Mouse (Mus musculus): ENCODE measurements around the gene Mms22l.
"Not testable (repeated sequence)": the region's sequence is repeated elsewhere in the genome, so short reads cannot be mapped to it uniquely, and the experiment has no call there.

The Mms22l gene

GRCm38 (mm10) chr4:24621422-24622187, 125.4 kb downstream of the Mms22l start:
- DNase-seq, result no peak

DNA sequence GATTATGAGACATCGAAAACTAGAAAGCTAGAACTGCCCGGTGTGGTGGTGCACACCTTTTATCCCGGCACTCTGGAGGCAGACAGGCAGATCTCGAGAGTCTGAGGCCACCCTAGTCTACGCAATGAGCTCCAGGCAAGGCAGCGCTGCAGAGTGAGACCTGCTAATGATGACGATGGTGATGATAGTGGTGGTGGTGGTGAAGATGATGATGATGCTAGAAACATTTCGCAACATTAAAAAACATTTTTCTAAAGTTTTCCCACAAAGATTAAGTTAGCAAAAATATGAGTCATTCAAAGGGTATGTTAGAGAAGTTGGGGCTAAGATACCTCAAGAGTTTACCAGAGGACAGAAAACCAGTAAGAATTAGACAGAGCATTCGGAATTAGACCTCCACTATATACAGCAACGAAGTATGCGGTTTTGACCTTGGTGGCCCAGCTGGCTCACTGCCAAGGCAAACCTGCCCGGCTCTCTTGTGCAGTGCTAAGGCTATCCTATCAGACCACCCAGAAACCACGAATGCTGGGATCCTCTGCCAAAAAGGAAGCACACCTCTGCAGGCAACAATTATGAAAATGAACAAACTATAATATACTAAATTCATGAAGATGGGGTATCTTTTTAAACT, 129.8 kb downstream of the Mms22l start:
- no peak for DNase-seq

GRCm38 (mm10) chr4:24626686-24627085, 130.4 kb downstream of the Mms22l start:
- no peak for DNase-seq

DNA sequence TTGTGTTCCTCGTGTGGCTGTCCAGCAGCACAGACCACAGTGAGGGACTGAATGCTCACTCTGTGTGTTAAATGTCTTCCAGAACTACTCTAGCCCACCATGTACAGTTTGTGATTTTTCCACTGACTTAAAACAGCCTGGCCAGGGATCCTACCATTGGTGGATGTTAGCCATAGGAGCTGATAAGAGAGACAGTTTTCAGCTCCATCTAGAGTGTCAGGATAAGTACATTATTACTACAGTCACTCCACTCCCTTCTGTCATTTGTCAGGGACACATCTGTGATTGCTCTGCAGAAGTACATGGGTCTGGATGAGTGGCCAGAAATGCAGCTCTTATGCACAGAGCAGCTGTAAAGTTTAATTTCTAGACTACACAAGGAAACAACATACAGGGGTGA, 131.6 kb downstream of the Mms22l start:
- DNase-seq, result no peak

DNA sequence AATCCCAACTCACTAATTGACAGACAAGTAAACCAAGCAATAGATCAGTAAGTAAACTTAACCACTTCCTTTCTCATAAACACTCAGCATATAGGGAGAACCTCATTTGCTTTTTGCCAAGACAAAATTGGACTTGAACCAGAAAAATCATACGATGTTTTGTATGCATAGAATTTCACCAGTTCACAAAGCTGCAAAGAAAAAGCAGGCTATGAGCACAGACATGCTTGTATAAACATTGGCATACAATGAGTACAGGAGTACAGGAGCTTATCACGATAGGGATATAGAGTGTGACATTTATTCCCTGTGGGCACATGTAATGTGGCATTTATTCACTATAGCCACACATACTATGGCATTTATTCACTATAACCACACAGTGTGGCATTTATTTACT, 134.2 kb downstream of the Mms22l start:
- no peak for DNase-seq

GRCm38 (mm10) chr4:24631177-24631911, 135.1 kb downstream of the Mms22l start:
- no peak for DNase-seq

- no peak for DNase-seq
These were observed 146.1 kb downstream of the Mms22l start for GRCm38 (mm10) chr4:24642306-24642705.

DNA sequence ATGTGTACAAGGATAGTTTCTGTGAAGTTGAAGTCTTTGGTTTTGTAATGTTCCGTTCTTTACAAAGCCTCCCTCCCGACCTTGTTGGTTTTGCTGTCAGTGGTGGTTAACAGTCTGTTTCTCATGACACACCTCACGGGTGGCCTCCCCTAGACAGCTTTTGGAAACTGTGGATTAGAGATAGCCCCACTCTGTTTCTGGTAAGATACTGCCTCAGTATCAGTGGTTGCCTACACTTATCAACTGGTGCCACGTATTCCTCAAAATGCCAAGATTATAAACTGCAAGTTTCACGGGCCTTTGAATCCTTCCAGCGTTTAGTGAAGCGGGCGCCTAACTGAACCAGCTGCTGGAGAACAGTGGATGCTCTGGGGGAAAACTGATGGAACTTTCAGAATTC, 148.5 kb downstream of the Mms22l start:
- DNase-seq, result not testable (repeated sequence)
